Mouse (Mus musculus): Measurements from ENCODE around the gene Slc6a20b. TPM values are rescaled to one million over a fixed set of nuclear protein-coding genes. Genes with fewer than 3 reads are reported as not detected.

Gene Slc6a20b
- polyA plus RNA-seq, 2 experiments, result 0.05 to 0.22 TPM

DNA sequence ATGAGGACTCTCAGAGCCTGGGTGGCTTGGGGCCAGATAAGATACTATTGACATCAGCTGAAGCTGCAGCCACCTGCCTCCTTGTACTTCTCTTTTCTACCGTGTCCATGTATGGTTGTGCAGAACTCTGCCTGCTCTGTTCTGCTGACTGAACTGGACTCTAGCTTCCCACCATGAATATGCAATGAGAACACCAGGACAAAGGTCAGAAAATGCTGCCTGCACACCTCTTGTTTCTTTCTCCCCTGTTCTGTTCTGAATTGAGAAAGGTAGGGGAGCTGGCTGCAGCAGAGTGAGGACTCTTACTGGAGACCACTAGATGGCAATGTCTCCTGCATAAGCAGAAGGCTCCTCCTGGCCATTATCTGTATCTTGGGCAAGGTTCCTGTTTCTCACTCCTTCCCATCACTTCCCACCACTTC is 6.3 kb upstream of the Slc6a20b start:
- peak in 1 of 3 experiments; percentile 10 for DNase-seq (ENCODE audit: low read depth in 3 of 3, low spot score in 3 of 3)
- Histone ChIP-seq H3K27ac (no peak overlapping the region), H3K4me2 (ENCODE audit: low read depth) (no peak overlapping the region), H3K9me3 (ENCODE audit: control insufficient read depth, low read length) (no peaks in the 10 kb centered on the region), H3K36me3 (replicated peaks; ENCODE audit: control insufficient read depth, insufficient read depth, low read depth) (no peaks in the 10 kb centered on the region), H3K4me3 (ENCODE audit: insufficient read depth in 1 of 2, low read depth in 2 of 2, low read length in 2 of 2) (no peak overlapping the region), H3K4me1 (replicated peaks; ENCODE audit: control insufficient read depth in 2 of 2, insufficient read depth in 2 of 2, low read length in 1 of 2) (no peaks in the 10 kb centered on the region), H3K27me3 (ENCODE audit: control insufficient read depth, insufficient read depth, low read length) (no peaks in the 10 kb centered on the region), H3K9ac (replicated peaks) (no peak overlapping the region)
- TF ChIP-seq EP300 (IDR thresholded peaks at IDR 0.05; ENCODE audit: low read depth), result no peak
- TF ChIP-seq CTCF (IDR thresholded peaks at IDR 0.05; ENCODE audit: low read depth), result peak; percentile 73
- ATAC-seq (ENCODE audit: insufficient read depth), result no peak
- 15% methylated on average over 1 of the region's 1 CpGs for WGBS (ENCODE audit: insufficient replicate concordance)

DNA sequence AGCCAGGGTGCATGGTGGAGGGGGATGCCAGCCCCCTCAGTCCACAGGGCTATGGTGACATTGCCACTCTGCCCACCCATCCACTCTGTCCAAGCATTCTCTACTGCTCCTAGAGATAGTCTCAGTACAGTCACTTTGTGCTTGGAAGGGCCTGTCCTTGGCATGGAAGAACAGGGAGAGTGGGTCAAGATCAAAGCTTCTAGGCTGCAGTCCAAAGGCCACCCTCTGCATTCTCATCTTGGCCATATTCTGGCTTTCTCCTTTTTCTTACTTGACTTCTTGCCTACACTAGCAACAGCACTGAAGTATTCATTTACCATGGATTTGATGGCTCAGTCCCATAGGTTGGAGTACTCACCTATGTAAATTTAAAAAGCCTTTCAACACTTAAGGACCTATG is 5.9 kb upstream of the Slc6a20b start:
- Histone ChIP-seq H3K9ac (replicated peaks) (no peak overlapping the region), H3K27me3 (ENCODE audit: control insufficient read depth, insufficient read depth, low read length) (no peaks in the 10 kb centered on the region), H3K9me3 (ENCODE audit: control insufficient read depth, low read length) (no peaks in the 10 kb centered on the region), H3K4me2 (ENCODE audit: low read depth) (no peak overlapping the region), H3K27ac (no peak overlapping the region), H3K4me3 (ENCODE audit: insufficient read depth in 1 of 2, low read depth in 2 of 2, low read length in 2 of 2) (no peak overlapping the region), H3K36me3 (replicated peaks; ENCODE audit: control insufficient read depth, insufficient read depth, low read depth) (no peaks in the 10 kb centered on the region), H3K4me1 (replicated peaks; ENCODE audit: control insufficient read depth in 2 of 2, insufficient read depth in 2 of 2, low read length in 1 of 2) (no peaks in the 10 kb centered on the region)
- DNase-seq (ENCODE audit: low read depth in 3 of 3, low spot score in 3 of 3) (no peak), ATAC-seq (ENCODE audit: insufficient read depth) (no peak)
- TF ChIP-seq EP300 (IDR thresholded peaks at IDR 0.05; ENCODE audit: low read depth), result no peak
- no peak for TF ChIP-seq CTCF (IDR thresholded peaks at IDR 0.05; ENCODE audit: low read depth)

DNA sequence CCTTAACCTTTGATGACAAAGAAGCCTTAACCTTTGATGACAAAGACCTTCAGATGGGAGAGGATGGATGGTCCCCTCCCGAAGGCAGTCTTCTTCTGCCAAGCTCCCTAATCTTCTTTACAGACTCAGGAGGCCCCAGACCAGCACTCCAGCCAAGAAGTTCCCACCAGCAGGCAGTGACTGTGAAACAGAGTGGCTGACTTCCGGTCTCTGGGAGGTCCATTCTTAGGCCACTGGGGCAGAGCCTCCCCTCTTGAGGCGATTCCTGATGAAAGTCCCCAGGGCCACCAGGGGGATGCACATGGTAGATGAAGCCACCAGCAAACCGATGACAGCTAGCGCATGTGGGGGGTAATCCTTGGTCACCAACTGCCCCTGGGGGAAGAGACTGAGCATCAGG is 4.4 kb upstream of the Slc6a20b start:
- Histone ChIP-seq H3K9ac (replicated peaks) (no peak overlapping the region), H3K36me3 (replicated peaks; ENCODE audit: control insufficient read depth, insufficient read depth, low read depth) (no peaks in the 10 kb centered on the region), H3K4me2 (ENCODE audit: low read depth) (no peak overlapping the region), H3K27ac (no peak overlapping the region), H3K27me3 (ENCODE audit: control insufficient read depth, insufficient read depth, low read length) (no peaks in the 10 kb centered on the region), H3K4me1 (replicated peaks; ENCODE audit: control insufficient read depth in 2 of 2, insufficient read depth in 2 of 2, low read length in 1 of 2) (no peaks in the 10 kb centered on the region), H3K4me3 (ENCODE audit: insufficient read depth in 1 of 2, low read depth in 2 of 2, low read length in 2 of 2) (no peak overlapping the region), H3K9me3 (ENCODE audit: control insufficient read depth, low read length) (no peaks in the 10 kb centered on the region)
- TF ChIP-seq EP300 (IDR thresholded peaks at IDR 0.05; ENCODE audit: low read depth), result no peak
- no peak for TF ChIP-seq CTCF (IDR thresholded peaks at IDR 0.05; ENCODE audit: low read depth)
- 56% methylated on average over 5 of the region's 5 CpGs for WGBS (ENCODE audit: insufficient replicate concordance)
- no peak for ATAC-seq (ENCODE audit: insufficient read depth)
- DNase-seq (ENCODE audit: low read depth in 3 of 3, low spot score in 3 of 3), result no peak

DNA sequence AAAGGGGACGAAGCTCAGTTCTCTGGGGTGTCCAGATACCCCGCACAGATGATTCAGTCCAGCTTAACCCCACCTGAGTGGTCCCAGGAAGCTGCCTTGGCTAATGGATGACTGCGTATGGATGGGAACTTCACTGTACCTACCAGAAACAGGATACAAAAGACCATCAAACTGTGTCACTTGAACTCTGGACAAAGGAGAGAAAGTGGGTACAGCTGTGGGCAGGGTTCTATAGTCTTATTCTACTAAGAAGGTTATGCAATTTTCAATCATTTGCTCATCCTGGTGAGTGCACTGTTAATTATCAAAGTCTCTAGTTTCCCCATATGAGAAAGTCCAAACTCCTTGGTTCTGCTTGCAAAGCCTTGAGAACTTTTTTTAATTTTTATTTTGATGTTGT is 628 bp upstream of the Slc6a20b start:
- H3K4me2 ChIP-seq (ENCODE audit: low read depth), result no peak overlapping the region
- no peaks in the 10 kb centered on the region for H3K27me3 ChIP-seq (ENCODE audit: control insufficient read depth, insufficient read depth, low read length)
- H3K9me3 ChIP-seq (ENCODE audit: control insufficient read depth, low read length), result no peaks in the 10 kb centered on the region
- no peak overlapping the region for H3K4me3 ChIP-seq (ENCODE audit: insufficient read depth in 1 of 2, low read depth in 2 of 2, low read length in 2 of 2)
- WGBS (ENCODE audit: insufficient replicate concordance), result 71% methylated on average over 3 of the region's 3 CpGs
- TF ChIP-seq EP300 (IDR thresholded peaks at IDR 0.05; ENCODE audit: low read depth) (no peak), CTCF (IDR thresholded peaks at IDR 0.05; ENCODE audit: low read depth) (no peak)
- no peak for DNase-seq (ENCODE audit: low read depth in 3 of 3, low spot score in 3 of 3)
- no peaks in the 10 kb centered on the region for H3K36me3 ChIP-seq (replicated peaks; ENCODE audit: control insufficient read depth, insufficient read depth, low read depth)
- no peaks in the 10 kb centered on the region for H3K4me1 ChIP-seq (replicated peaks; ENCODE audit: control insufficient read depth in 2 of 2, insufficient read depth in 2 of 2, low read length in 1 of 2)
- no peak overlapping the region for H3K9ac ChIP-seq (replicated peaks)
- no peak overlapping the region for H3K27ac ChIP-seq
- no peak for ATAC-seq (ENCODE audit: insufficient read depth)

DNA sequence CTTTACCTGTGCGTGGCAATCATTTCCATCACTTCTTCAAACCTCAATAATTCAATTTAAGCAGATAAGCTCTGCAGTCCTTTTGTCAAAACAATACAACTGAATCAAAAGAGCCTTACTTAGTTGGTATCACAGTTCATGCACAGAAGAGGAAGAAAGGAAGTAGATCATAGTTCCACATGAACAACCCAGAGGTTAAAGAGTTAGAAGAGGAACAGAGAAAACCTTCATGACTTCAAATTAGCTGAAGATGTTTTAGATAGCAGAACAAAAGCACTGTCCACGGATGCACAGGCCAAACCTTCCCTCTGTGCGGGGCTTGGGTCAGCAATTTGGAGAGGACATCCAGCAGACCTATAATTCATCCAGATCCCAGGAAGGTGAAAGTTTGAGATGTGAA is 699 bp downstream of the Slc6a20b start:
- H3K27ac ChIP-seq, result no peak overlapping the region
- 65% methylated on average over 3 of the region's 3 CpGs for WGBS (ENCODE audit: insufficient replicate concordance)
- H3K36me3 ChIP-seq (replicated peaks; ENCODE audit: control insufficient read depth, insufficient read depth, low read depth), result no peaks in the 10 kb centered on the region
- H3K27me3 ChIP-seq (ENCODE audit: control insufficient read depth, insufficient read depth, low read length), result no peaks in the 10 kb centered on the region
- no peak overlapping the region for H3K4me3 ChIP-seq (ENCODE audit: insufficient read depth in 1 of 2, low read depth in 2 of 2, low read length in 2 of 2)
- no peak overlapping the region for H3K9ac ChIP-seq (replicated peaks)
- no peak for DNase-seq (ENCODE audit: low read depth in 3 of 3, low spot score in 3 of 3)
- TF ChIP-seq CTCF (IDR thresholded peaks at IDR 0.05; ENCODE audit: low read depth) (no peak), EP300 (IDR thresholded peaks at IDR 0.05; ENCODE audit: low read depth) (no peak)
- no peak overlapping the region for H3K4me2 ChIP-seq (ENCODE audit: low read depth)
- H3K4me1 ChIP-seq (replicated peaks; ENCODE audit: control insufficient read depth in 2 of 2, insufficient read depth in 2 of 2, low read length in 1 of 2), result no peaks in the 10 kb centered on the region
- H3K9me3 ChIP-seq (ENCODE audit: control insufficient read depth, low read length), result no peaks in the 10 kb centered on the region
- no peak for ATAC-seq (ENCODE audit: insufficient read depth)
